Mouse (Mus musculus) erythroblast, embryonic 14.5 days (primary cell): ENCODE measurements around the gene Scn3a. TPM values are rescaled to one million over a fixed set of nuclear protein-coding genes. Genes with fewer than 3 reads are reported as not detected.

Source experiments
- H3K27me3 ChIP-seq: 2 replicates; pipeline ENCODE4 v1.6.1; 2012; ENCODE audit warnings: inconsistent platforms; ENCODE audit not compliant: control insufficient read depth
- H3K36me3 ChIP-seq: 2 replicates; pipeline ENCODE4 v1.6.1; 2012; ENCODE audit warnings: mild to moderate bottlenecking, inconsistent platforms; ENCODE audit not compliant: control insufficient read depth
- H3K4me1 ChIP-seq: 2 replicates; pipeline ENCODE4 v1.6.1; 2012; ENCODE audit warnings: inconsistent platforms; ENCODE audit not compliant: control insufficient read depth
- H3K4me3 ChIP-seq: replicated peaks from 2 replicates; pipeline ENCODE3; 2012; ENCODE audit warnings: moderate library complexity, mild to moderate bottlenecking, inconsistent platforms
- H3K9me3 ChIP-seq: 2 replicates; pipeline ENCODE4 v1.6.1; 2012; ENCODE audit warnings: low read length, inconsistent platforms, mixed read lengths; ENCODE audit not compliant: control insufficient read depth
- GATA1 ChIP-seq: IDR thresholded peaks from 2 replicates; pipeline ENCODE4 v1.6.1; 2012; ENCODE audit warnings: low read length, inconsistent platforms, mixed read lengths
- TAL1 ChIP-seq: IDR thresholded peaks from 3 replicates; pipeline ENCODE4 v1.6.1; 2012; ENCODE audit warnings: low read length, inconsistent platforms, mixed read lengths
- polyA plus RNA-seq: library from polyadenylated mRNA; stranded (reverse); fragments of >175 nt; gene quantifications from 2 replicates; pipeline ENCODE4 v1.2.3, GENCODE M21; 2012

The Scn3a gene
- polyA plus RNA-seq, 1 experiment = not detected

- H3K4me3 ChIP-seq = no peak overlapping the region
- no peaks in the 10 kb centered on the region for H3K9me3 ChIP-seq
- no peaks in the 10 kb centered on the region for H3K27me3 ChIP-seq
- H3K4me1 ChIP-seq = no peaks in the 10 kb centered on the region
- no peak for TF ChIP-seq GATA1
- no peak for TF ChIP-seq TAL1
- H3K36me3 ChIP-seq = no peaks in the 10 kb centered on the region
These were observed 116.7 kb downstream of the Scn3a start for GRCm38 (mm10) chr2:65450449-65451360.

- Histone ChIP-seq H3K36me3 (no peaks in the 10 kb centered on the region), H3K27me3 (no peaks in the 10 kb centered on the region), H3K9me3 (no peaks in the 10 kb centered on the region), H3K4me3 (no peak overlapping the region), H3K4me1 (no peaks in the 10 kb centered on the region)
- TF ChIP-seq GATA1 = no peak
- TF ChIP-seq TAL1 = no peak
These were observed 118.2 kb downstream of the Scn3a start for GRCm38 (mm10) chr2:65449126-65449828.

GRCm38 (mm10) chr2:65443082-65443481 lies 124.3 kb downstream of the Scn3a start:
- Histone ChIP-seq H3K9me3 (no peaks in the 10 kb centered on the region), H3K4me3 (no peak overlapping the region), H3K27me3 (no peaks in the 10 kb centered on the region), H3K4me1 (no peaks in the 10 kb centered on the region), H3K36me3 (no peaks in the 10 kb centered on the region)
- TF ChIP-seq TAL1 (no peak), GATA1 (no peak)

GRCm38 (mm10) chr2:65441566-65441965 lies 125.9 kb downstream of the Scn3a start:
- Histone ChIP-seq H3K4me3 (no peak overlapping the region), H3K4me1 (no peaks in the 10 kb centered on the region), H3K27me3 (no peaks in the 10 kb centered on the region), H3K36me3 (no peaks in the 10 kb centered on the region), H3K9me3 (no peaks in the 10 kb centered on the region; the same call in 1 of the 2 replicates)
- TF ChIP-seq GATA1 = no peak

- Histone ChIP-seq H3K27me3 (no peaks in the 10 kb centered on the region), H3K4me1 (no peaks in the 10 kb centered on the region), H3K36me3 (no peaks in the 10 kb centered on the region), H3K9me3 (peaks cover 3% of the 10 kb centered on the region; the same call in 1 of the 2 replicates), H3K4me3 (no peak overlapping the region)
- no peak for TF ChIP-seq GATA1
- no peak for TF ChIP-seq TAL1
These were observed 126.3 kb downstream of the Scn3a start for GRCm38 (mm10) chr2:65441110-65441509.

- Histone ChIP-seq H3K36me3 (no peaks in the 10 kb centered on the region), H3K4me1 (no peaks in the 10 kb centered on the region), H3K4me3 (no peak overlapping the region), H3K9me3 (peaks cover 3% of the 10 kb centered on the region; the same call in 1 of the 2 replicates), H3K27me3 (no peaks in the 10 kb centered on the region)
- no peak for TF ChIP-seq GATA1
- no peak for TF ChIP-seq TAL1
These were observed 130.5 kb downstream of the Scn3a start for GRCm38 (mm10) chr2:65436917-65437316.

GRCm38 (mm10) chr2:65423501-65423900 lies 143.9 kb downstream of the Scn3a start:
- no peak overlapping the region for H3K4me3 ChIP-seq
- H3K4me1 ChIP-seq = no peaks in the 10 kb centered on the region
- H3K27me3 ChIP-seq = no peaks in the 10 kb centered on the region
- TF ChIP-seq TAL1 (no peak), GATA1 (no peak)
- no peaks in the 10 kb centered on the region for H3K36me3 ChIP-seq
- no peaks in the 10 kb centered on the region for H3K9me3 ChIP-seq

GRCm38 (mm10) chr2:65421259-65422255 lies 145.9 kb downstream of the Scn3a start:
- Histone ChIP-seq H3K4me1 (no peaks in the 10 kb centered on the region), H3K9me3 (no peaks in the 10 kb centered on the region), H3K4me3 (no peak overlapping the region), H3K36me3 (no peaks in the 10 kb centered on the region), H3K27me3 (no peaks in the 10 kb centered on the region)
- TF ChIP-seq GATA1 (no peak), TAL1 (no peak)

- TF ChIP-seq TAL1 = no peak
- no peak for TF ChIP-seq GATA1
- no peak overlapping the region for H3K4me3 ChIP-seq
- H3K4me1 ChIP-seq = no peaks in the 10 kb centered on the region
- no peaks in the 10 kb centered on the region for H3K9me3 ChIP-seq
- H3K36me3 ChIP-seq = no peaks in the 10 kb centered on the region
- no peaks in the 10 kb centered on the region for H3K27me3 ChIP-seq
These were observed 148.8 kb downstream of the Scn3a start for GRCm38 (mm10) chr2:65418608-65419007.
